Mouse (Mus musculus): ENCODE results near the gene Gpkow. TPM values are rescaled to one million over a fixed set of nuclear protein-coding genes. Genes with fewer than 3 reads are reported as not detected.

The Gpkow gene
- polyA plus RNA-seq, 1 experiment from 2014 or later, result 44.1 TPM

DNA sequence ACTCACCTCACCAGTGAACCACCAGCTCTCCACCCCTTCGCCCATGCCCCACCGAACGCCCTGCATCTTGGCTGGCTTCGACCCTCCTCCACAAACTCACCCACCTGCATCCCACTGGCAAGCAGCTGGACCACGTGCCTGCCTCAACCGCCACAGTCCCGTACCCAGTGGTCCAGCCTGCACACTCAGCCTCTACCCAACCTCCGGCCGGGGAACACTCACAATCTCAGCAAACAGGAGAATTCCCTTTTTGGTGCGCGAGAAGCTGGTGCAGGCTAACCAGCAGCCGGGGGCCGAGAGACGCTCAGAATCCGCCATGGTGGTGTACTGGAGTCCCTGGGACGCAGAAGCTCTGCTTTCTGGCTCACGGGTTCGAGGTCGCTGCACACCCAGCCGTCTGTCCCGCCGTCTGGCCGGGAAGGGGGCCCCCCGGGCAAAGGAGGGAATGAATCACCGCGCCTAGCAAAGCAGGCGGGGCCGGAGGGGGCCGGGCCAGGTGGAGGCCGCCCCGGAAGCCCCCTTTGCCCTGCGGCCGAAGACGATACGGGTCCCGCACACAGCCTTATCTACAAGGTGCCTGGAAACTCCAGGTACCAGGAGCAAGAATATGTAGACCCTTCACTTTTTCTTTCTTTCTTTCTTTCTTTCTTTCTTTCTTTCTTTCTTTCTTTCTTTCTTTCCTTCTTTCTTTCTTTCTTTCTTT is 25.9 kb upstream of the Gpkow start, which contains the start of gene Plp2:
Plp2 (minus strand) TSS at position 470 of the 703 bp plus-strand sequence.
- H3K27ac ChIP-seq, result peak within 1 kb of the TSS; percentile 65
- 18% methylated on average over 20 of the region's 36 CpGs for WGBS
- H3K9me3 ChIP-seq (replicated peaks), result no peaks in the 10 kb centered on the region; the same call in 1 of the 2 replicates
- peaks cover 8% of the 10 kb centered on the region; the same call in 1 of the 2 replicates for H3K36me3 ChIP-seq (ENCODE audit: poor library complexity, severe bottlenecking)
- ATAC-seq, result peak; percentile 72
- H3K4me1 ChIP-seq, result no peaks in the 10 kb centered on the region
- no peaks in the 10 kb centered on the region for H3K27me3 ChIP-seq
- peak within 1 kb of the TSS; percentile 43 for H3K4me3 ChIP-seq
- peak within 1 kb of the TSS; percentile 59 for H3K9ac ChIP-seq
- peak within 1 kb of the TSS; percentile 58 for H3K4me2 ChIP-seq

DNA sequence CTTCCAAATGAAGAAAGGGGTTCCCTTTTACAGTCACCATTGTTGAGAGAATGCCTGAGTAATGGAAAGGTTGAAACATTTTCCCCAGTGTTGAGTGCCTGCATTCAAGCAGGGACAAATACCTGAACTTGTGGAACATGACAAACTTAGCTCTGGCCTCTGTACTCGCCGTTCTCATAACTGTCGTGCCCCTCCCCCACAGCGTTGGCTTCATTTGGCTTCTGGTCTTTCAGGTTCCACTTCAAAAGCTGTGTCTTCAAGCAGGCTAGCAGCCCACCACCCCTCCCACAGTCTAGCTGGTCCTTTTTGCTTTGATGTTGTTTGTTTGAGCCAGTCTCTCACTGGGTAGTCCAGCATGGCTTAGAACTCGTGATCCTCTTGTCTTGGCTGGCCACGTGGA is 24.2 kb upstream of the Gpkow start:
- Histone ChIP-seq H3K27ac (no peak overlapping the region), H3K4me2 (no peak overlapping the region), H3K4me3 (no peak overlapping the region), H3K4me1 (no peaks in the 10 kb centered on the region), H3K27me3 (no peaks in the 10 kb centered on the region), H3K9me3 (replicated peaks) (no peaks in the 10 kb centered on the region; the same call in none of the 2 replicates), H3K36me3 (ENCODE audit: poor library complexity, severe bottlenecking) (no peaks in the 10 kb centered on the region), H3K9ac (no peak overlapping the region)
- ATAC-seq, result no peak
- 66% methylated on average over 6 of the region's 6 CpGs for WGBS

DNA sequence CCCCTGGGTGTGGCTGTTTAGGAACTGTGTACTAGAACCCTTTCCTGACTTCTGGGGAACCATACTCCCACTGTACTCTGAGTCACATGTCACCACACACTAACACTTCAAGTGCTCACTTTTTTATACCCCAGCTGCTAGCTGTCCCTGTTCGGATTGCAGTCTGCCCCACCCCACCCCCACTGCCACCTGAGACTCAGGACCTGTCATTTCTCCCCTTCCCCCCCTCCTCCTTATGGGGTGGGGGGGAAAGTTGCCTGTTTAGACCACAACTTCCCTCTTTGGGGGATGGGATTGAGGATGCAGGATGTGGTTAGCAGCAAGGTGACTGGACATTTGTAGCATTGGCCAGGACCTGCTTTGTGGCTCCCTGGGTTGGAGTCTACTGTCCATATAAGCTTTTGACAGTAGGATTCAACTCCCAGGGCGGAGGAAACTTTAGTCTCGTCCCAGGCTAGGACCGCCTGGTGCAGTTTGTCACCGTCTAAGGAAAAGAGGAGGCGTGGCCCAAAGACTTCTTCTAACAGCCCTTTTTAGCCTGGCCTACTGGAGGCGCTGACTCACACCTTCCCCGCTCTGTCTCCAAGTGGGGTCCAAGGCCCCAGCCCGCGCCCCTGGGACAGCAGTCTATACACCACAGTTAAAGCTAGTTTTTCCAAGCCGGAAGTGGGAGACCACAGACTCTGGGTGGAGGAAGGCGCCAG is 23.2 kb upstream of the Gpkow start:
- ATAC-seq, result no peak
- H3K4me3 ChIP-seq, result no peak overlapping the region
- no peaks in the 10 kb centered on the region for H3K36me3 ChIP-seq (ENCODE audit: poor library complexity, severe bottlenecking)
- H3K27me3 ChIP-seq, result no peaks in the 10 kb centered on the region
- H3K27ac ChIP-seq, result no peak overlapping the region
- no peak overlapping the region for H3K9ac ChIP-seq
- H3K9me3 ChIP-seq (replicated peaks), result no peaks in the 10 kb centered on the region; the same call in none of the 2 replicates
- WGBS, result 54% methylated on average over 12 of the region's 12 CpGs
- H3K4me1 ChIP-seq, result no peaks in the 10 kb centered on the region
- peak overlapping the region; percentile 47; the same call in 1 of the 2 replicates for H3K4me2 ChIP-seq

DNA sequence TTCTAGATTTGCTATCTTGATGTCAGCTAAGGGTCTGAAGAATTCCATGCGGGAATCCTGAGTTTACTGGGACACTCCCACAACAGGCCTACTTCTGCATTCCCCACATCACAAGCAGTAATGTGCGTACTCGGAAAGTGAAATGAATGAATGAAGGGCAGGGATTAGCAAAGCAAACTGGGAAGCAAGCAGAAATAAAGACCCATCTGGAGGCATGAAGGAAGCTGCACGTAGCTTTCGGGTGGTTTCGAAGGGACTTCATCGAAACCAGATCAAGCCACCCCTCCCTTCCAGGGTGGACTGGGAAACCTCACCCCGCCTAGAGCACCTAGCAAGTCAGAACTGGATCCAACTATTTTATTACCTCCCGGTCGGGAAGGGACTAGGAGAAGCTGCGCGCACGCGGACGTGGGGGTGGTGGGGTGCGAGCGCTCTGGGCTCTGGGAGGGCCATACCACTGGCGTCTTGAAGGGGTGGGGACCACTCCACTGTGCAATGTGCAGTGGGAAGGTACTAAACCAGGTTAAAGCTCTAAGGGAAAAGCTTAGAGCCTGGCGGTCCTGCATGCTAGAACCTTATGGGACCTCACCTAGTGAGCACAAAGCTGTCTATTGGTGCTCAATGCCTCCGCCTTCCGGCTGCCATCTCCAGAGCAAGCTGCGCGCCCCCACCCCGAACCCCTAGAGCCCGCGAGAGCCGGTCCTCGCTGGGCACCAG is 22.5 kb upstream of the Gpkow start:
- H3K4me3 ChIP-seq, result peak overlapping the region; percentile 17
- no peak overlapping the region for H3K9ac ChIP-seq
- peak overlapping the region; percentile 47 for H3K4me2 ChIP-seq
- H3K27ac ChIP-seq, result no peak overlapping the region
- peak; percentile 34; the same call in 1 of the 2 replicates for ATAC-seq
- no peaks in the 10 kb centered on the region for H3K4me1 ChIP-seq
- no peaks in the 10 kb centered on the region for H3K27me3 ChIP-seq
- 26% methylated on average over 28 of the region's 28 CpGs for WGBS
- no peaks in the 10 kb centered on the region; the same call in none of the 2 replicates for H3K9me3 ChIP-seq (replicated peaks)
- no peaks in the 10 kb centered on the region for H3K36me3 ChIP-seq (ENCODE audit: poor library complexity, severe bottlenecking)

DNA sequence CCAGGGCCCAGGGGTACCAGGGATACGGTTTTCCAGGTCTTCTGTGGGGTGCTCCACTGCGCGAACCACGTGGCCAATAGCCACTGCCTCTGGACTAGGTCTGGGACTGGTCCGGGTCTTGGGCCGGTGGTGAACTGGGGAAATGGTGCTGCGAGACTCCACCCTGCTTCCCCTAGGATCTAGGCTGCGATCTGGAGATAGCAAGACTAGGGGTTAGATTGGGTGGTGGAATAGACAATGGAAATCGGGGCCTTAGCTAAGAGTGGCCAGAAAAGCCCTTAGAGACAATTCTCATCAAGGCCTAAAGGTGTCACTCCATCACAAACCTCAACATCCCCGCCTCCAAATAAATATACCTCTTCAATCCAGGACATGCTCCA is 21.9 kb upstream of the Gpkow start:
- Histone ChIP-seq H3K9me3 (replicated peaks) (no peaks in the 10 kb centered on the region; the same call in none of the 2 replicates), H3K27me3 (no peaks in the 10 kb centered on the region), H3K4me1 (no peaks in the 10 kb centered on the region), H3K4me3 (peak overlapping the region; percentile 17; the same call in 1 of the 2 replicates), H3K36me3 (ENCODE audit: poor library complexity, severe bottlenecking) (no peaks in the 10 kb centered on the region), H3K4me2 (peak overlapping the region; percentile 47), H3K9ac (no peak overlapping the region), H3K27ac (no peak overlapping the region)
- no peak; the same call in 1 of the 2 replicates for ATAC-seq
- WGBS, result 32% methylated on average over 10 of the region's 10 CpGs

DNA sequence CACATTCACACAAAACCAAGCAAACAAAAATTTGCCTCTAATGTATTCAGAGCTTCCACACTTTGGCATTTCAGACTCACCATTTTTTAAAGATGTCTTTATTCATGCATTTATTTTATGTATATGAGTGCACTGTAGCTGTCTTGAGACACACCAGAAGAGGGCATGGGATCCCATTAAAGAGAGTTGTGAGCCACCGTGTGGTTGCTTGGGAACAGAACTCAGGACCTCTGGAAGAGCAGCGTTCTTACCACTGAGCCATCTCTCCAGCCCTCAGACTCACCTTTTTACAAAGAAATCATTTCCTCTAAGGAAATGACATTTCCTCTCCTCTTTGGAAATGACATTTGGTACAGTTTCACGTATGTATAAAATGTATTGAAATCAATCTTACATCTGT is 17.9 kb upstream of the Gpkow start:
- no peak overlapping the region for H3K4me2 ChIP-seq
- no peaks in the 10 kb centered on the region for H3K36me3 ChIP-seq (ENCODE audit: poor library complexity, severe bottlenecking)
- WGBS, result 51% methylated on average over 3 of the region's 3 CpGs
- ATAC-seq, result no peak
- no peak overlapping the region for H3K4me3 ChIP-seq
- no peak overlapping the region for H3K27ac ChIP-seq
- H3K27me3 ChIP-seq, result no peaks in the 10 kb centered on the region
- H3K9ac ChIP-seq, result no peak overlapping the region
- no peaks in the 10 kb centered on the region; the same call in none of the 2 replicates for H3K9me3 ChIP-seq (replicated peaks)
- no peaks in the 10 kb centered on the region for H3K4me1 ChIP-seq

DNA sequence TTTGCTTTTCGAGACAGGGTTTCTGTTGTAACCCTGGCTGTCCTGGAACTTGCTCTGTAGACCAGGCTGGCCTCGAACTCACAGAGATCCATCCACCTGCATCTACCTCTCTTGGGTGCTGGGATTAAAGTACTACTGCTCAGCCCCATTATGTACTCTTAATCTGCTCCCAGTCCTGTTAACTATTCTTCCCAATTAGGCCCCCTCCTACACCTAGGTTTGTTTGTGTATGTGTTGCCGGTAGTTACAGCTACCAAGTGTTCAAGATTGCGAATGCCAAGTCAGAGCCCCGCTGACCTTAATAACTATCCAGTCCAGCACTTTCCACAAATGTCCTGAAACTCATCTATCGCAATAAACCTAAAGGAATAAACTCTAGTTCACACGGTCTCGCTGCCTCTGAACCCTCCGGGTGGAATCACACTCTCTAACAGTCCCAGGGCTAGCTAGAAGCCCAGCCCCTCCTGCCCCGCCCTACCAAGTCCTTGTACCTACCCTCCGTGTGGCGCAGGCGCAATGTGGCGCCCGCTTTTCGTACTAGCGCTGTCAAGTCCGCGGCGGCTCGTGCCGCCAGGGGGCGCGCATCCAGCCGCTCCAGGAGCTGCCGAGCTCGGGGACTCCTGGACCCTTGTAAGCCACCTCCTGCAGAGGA is 17.4 kb upstream of the Gpkow start:
- no peak overlapping the region; the same call in 1 of the 2 replicates for H3K9ac ChIP-seq
- 13% methylated on average over 27 of the region's 27 CpGs for WGBS

DNA sequence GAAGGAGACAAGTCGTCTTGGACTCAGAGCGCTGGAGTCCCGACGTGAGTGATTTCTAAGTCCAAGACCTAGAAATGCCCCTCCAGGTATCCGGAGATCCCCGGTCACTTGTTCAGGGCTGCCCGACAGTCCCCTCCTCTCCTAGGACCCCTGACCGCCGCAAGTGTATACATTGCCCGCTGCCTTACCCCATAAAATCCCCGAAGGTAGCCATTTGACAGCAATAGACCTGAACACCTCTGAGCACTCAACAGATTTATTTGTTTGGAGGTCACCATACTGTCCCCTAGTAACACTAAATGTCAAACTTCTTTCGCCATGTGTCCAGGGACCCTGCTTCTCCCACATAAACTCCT is 16.9 kb upstream of the Gpkow start:
- peak overlapping the region; percentile 54 for H3K4me2 ChIP-seq
- no peaks in the 10 kb centered on the region for H3K36me3 ChIP-seq (ENCODE audit: poor library complexity, severe bottlenecking)
- no peaks in the 10 kb centered on the region; the same call in none of the 2 replicates for H3K9me3 ChIP-seq (replicated peaks)
- no peaks in the 10 kb centered on the region for H3K4me1 ChIP-seq
- peak; percentile 50 for ATAC-seq
- no peaks in the 10 kb centered on the region for H3K27me3 ChIP-seq
- 17% methylated on average over 12 of the region's 12 CpGs for whole genome bisulfite sequencing
- peak overlapping the region; percentile 25 for H3K4me3 ChIP-seq
- no peak overlapping the region; the same call in 1 of the 2 replicates for H3K9ac ChIP-seq
- H3K27ac ChIP-seq, result no peak overlapping the region

More for the DNA sequence above, 17.4 kb upstream of the Gpkow start:
- no peaks in the 10 kb centered on the region for H3K4me1 ChIP-seq
- ATAC-seq, result peak; percentile 96
- peak overlapping the region; percentile 25 for H3K4me3 ChIP-seq
- H3K27me3 ChIP-seq, result no peaks in the 10 kb centered on the region
- H3K4me2 ChIP-seq, result peak overlapping the region; percentile 54
- no peaks in the 10 kb centered on the region for H3K36me3 ChIP-seq (ENCODE audit: poor library complexity, severe bottlenecking)
- H3K27ac ChIP-seq, result no peak overlapping the region
- H3K9me3 ChIP-seq (replicated peaks), result no peaks in the 10 kb centered on the region; the same call in none of the 2 replicates

DNA sequence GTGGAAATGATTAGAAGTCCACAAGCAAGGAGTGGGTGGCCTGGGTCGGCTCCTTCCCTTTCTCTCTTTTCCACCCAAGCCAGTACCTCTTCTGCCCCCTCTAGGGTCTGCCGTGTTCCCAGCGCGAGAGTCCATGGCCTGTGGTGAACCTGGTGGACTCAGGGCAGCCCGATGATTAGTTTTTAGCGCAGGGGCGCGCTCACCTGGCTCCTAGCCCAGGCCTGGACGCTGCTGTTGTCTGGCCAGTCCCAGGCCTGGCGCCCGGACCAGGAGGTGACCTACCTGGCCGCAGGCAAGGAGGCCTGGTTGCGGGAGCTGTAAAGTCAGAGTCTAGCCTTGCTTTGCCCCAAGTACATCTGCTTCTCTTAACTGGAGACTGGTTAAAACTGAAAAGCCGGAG is 16.1 kb upstream of the Gpkow start, which contains the start of gene Magix:
Magix (minus strand) TSS at position 388 of the 400 bp plus-strand sequence.
- H3K36me3 ChIP-seq (ENCODE audit: poor library complexity, severe bottlenecking), result no peaks in the 10 kb centered on the region
- H3K27ac ChIP-seq, result no peak within 1 kb of the TSS
- peak within 1 kb of the TSS; percentile 54 for H3K4me2 ChIP-seq
- H3K9me3 ChIP-seq (replicated peaks), result no peaks in the 10 kb centered on the region; the same call in 1 of the 2 replicates
- 64% methylated on average over 14 of the region's 14 CpGs for WGBS
- H3K4me3 ChIP-seq, result peak within 1 kb of the TSS; percentile 25
- H3K9ac ChIP-seq, result no peak within 1 kb of the TSS
- no peaks in the 10 kb centered on the region for H3K4me1 ChIP-seq
- H3K27me3 ChIP-seq, result no peaks in the 10 kb centered on the region
- ATAC-seq, result no peak

DNA sequence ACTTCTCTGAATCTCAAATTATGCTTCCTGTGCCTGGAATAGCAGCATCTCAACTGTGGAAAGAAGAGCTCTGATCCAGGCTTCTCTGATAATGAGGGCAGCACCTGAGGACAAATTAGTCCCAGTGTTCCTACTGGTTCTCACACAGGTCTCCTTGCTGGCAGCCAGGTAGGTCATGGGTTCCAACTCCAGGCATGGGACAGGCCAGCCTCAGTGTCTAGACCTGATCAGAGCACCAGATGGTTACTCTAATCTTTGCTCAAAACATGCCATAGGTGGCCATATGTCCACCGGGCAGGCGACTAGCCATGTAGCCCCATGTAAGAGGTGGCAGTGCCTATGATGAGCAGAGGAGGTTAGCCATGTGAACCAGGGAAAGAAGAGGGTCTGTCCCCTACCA is 8.6 kb upstream of the Gpkow start:
- H3K9me3 ChIP-seq (replicated peaks), result no peaks in the 10 kb centered on the region
- no peaks in the 10 kb centered on the region for H3K36me3 ChIP-seq (ENCODE audit: poor library complexity, severe bottlenecking)
- H3K9ac ChIP-seq, result no peak overlapping the region
- no peak for ATAC-seq
- no peak overlapping the region for H3K4me2 ChIP-seq
- H3K4me3 ChIP-seq, result no peak overlapping the region
- no peaks in the 10 kb centered on the region for H3K4me1 ChIP-seq
- H3K27me3 ChIP-seq, result no peaks in the 10 kb centered on the region
- H3K27ac ChIP-seq, result no peak overlapping the region
- WGBS, result 91% methylated on average over 2 of the region's 2 CpGs

DNA sequence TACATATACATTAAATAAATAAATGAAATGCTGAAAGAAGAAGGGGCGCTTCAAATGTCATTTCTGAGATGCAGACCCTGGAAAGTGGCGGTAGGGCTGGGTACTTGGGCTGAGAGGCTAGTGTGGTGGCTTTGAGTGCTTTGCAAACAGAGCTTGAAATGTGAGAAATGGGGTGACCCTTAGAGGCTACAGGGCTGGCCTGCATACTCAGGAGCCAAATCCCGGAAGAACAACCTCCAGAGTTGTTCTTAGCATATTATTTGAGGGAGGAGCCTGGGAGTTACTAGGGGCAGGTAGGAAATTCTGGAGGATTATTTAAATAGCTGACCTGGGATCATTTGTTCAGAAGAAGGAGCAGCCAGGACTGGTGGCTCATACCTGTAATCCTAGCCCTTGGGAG is 6.4 kb upstream of the Gpkow start:
- Histone ChIP-seq H3K27me3 (no peaks in the 10 kb centered on the region), H3K9ac (no peak overlapping the region), H3K4me2 (no peak overlapping the region), H3K27ac (no peak overlapping the region), H3K4me1 (no peaks in the 10 kb centered on the region), H3K9me3 (replicated peaks) (no peaks in the 10 kb centered on the region), H3K4me3 (no peak overlapping the region), H3K36me3 (ENCODE audit: poor library complexity, severe bottlenecking) (no peaks in the 10 kb centered on the region)
- 67% methylated on average over 3 of the region's 3 CpGs for WGBS
- no peak for ATAC-seq
